Mouse (Mus musculus) induced T-regulatory cell, adult 2 months (primary cell): ENCODE results near the gene Atrip.

Experiments
- DNase-seq: peaks from one replicate; pipeline ENCODE4 v3.0.0-alpha.2; 2012; ENCODE audit warnings: low read depth

The Atrip gene

DNA sequence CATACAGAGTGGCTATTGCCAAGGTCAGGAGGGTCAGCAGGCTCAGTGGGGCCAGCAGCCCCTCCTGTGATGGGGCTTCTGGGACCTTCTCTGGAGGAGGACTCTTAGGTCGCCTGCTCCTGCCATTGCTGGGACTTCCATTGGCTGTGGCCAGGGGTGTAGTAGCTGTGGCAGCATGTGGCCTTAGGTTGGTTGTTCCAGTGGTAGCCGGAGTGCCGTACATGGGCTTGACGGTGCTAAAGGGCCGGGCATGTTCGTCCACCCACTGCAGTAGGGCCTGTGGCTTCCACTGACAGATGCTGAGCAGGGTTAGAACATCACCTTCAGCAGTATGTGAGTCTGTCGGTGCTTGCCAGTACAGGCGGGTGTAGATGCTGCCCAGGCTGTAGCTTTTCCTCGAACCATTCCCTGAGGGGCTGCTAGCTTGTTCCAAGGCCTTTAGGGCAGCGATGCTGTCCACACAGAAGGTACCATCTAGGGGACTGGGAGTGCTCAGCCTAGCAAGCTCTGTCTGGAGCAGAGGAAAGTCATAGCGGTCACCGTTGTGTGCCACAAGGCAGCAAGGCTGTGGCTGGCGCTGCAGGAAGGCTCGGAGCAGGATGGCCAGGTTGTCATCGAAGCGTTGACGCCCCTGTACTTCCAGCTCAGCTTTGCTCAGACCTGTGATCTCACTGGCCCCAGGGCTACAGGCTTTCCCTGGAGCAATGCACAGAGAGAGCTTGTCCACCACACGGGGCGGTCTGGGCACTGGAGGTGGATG, 15.7 kb downstream of the Atrip start:
- DNase-seq = peak; percentile 75

DNA sequence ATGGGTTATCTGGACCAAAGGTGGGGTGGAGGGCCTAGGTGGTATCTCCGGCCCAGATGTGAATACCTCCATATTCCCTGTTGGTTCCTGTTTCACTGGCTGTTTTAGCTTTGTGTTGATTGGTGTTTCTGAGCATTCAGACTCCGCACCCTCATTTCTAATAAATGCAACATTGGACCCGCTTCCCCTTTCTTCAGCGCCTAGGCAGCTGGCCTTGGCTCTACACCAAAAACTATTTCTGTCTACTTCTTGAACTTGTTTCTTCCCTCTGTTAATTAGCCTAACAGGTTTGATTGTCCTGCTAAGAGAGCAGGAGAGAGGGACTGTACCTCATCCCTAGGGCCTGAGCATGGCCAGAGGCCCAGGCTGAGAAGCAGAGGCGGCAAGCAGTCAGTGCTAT, 16.4 kb downstream of the Atrip start:
- no peak for DNase-seq

DNA sequence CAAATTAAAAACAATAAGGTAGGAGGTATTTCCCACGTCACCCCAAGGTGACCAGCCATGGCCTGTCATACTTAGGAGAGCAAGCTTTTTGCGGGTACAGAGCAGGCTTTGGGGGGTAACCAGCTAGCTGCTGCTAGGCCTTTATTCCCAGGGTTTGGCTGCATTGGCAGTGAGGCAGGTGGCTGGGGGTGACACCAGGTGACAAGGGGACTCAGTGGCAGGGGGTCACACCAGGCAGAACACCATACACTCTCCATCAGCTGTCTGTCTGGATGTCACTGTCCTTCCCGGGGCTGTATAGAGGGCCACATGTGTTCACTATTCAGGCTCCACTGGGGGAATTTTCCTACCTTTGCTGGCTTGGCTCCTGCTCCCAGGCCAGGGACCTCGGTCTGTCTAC, 17.0 kb downstream of the Atrip start:
- DNase-seq = no peak

- DNase-seq = no peak
Observed at GRCm38 (mm10) chr9:109056081-109056690, 17.7 kb downstream of the Atrip start.

DNA sequence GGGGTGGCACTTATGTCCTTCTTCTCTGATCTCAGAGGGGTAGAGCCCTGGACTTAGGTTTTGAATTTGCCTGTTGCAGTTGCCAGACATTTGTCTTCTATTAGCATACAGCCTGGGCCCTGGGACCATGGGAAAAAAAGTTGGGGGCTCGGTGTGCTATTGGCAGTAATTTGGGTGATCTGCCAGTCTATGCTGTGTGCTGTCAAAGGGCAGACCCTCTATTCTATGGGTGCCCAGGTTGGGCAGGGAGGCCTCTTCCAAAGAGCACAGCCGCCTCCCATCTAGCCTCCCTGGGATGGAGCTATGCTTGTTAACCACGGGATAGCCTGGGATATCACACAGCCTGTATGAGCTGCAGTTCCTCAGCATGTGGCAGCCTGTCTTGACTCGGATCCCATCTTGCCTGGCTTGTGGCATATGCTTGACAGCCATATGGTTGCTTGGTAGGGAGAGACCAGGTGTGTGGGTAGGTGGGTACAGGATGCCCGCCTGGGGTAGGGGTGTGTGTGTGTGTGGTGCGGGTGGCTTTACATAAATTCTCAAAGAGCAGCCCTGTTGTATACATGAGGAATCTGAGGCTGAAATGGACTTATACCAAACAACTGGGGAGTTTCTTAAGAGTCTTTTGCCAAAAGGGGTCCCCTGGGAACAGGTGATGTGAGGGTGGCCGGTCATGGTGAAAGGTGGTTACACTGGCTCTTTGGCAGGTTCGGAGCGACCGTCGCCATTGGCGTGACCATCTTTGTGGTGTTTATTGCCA, 18.5 kb downstream of the Atrip start:
- DNase-seq = peak; percentile 58

- peak; percentile 95 for DNase-seq
Observed at GRCm38 (mm10) chr9:109054712-109055111, 19.2 kb downstream of the Atrip start.

GRCm38 (mm10) chr9:109053851-109054250, 20.1 kb downstream of the Atrip start:
- peak; percentile 67 for DNase-seq

GRCm38 (mm10) chr9:109053366-109053765, 20.6 kb downstream of the Atrip start:
- DNase-seq = no peak

DNA sequence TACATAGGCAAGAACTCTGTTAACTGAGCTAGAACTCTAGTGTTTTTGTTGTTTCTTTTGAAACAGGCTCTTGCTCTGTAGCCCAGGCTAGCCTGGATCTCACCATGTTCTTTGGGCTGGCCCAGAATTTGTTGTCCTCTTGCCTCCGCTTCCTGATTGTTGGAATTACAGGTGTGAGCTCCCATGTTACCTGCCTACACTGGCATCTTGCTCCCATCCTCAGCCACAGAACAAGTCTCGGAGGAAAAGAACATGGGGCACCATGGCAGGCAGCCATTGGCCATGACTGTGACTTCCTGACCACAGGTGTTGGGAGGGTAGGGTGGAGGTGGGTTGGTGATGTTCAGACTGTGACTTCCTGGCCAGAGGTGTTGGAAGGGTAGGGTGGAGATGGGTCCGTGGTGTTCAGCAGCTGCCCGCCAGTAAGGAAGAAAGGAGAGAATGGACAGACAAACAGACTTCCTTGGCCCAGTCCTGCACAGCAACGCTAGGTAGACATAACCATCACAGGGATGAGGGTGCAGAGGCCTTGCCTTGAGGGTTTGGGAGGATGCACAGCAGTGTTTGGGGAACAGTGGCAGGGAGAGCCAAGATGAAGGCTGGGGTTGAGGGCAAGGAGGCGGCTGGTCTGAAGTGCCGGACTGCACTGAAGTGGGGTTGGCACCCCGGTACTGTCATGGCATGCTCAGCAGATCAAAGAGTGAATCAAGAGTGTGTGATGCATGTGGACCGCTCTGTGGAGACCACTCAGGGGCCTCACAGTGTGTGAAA, 21.2 kb downstream of the Atrip start:
- DNase-seq = peak; percentile 90

- peak; percentile 95 for DNase-seq
Observed at GRCm38 (mm10) chr9:109051651-109052489, 22.1 kb downstream of the Atrip start.

GRCm38 (mm10) chr9:109051011-109051501, 22.9 kb downstream of the Atrip start:
- peak; percentile 96 for DNase-seq

- no peak for DNase-seq
Observed at GRCm38 (mm10) chr9:109050674-109050997, 23.3 kb downstream of the Atrip start.

DNA sequence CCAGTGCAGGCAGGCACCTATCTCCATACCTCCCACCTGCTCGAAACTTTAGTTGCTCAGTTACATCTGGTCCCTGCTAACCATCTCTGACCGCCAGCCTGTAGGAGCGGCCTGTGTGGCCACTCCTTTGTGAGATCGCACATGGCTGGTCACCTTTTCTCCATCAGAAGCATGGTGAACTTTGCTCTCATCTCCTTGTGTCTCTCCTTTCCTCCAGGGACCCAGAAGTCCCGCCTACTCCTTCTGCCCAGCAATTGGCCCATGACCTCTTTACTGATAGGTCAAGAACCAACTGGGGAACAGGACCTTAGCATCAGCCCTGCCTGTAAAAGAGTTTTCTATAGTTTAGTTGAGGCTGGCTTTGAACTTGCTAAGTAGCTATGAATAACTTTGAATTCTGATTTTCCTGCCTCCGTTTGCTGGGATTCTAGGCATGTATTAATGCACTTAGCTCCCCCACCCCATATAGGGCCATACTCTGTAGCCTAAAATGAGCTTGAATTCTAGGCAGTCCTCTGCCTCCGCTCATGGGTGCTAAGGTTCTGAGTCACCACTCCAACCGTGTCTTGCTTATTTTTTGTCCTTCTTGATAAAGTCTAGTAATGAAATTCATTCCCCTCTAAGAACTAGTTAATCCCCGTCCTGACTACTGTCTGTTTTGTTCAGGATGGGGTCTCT, 23.8 kb downstream of the Atrip start:
- DNase-seq = peak; percentile 88

DNA sequence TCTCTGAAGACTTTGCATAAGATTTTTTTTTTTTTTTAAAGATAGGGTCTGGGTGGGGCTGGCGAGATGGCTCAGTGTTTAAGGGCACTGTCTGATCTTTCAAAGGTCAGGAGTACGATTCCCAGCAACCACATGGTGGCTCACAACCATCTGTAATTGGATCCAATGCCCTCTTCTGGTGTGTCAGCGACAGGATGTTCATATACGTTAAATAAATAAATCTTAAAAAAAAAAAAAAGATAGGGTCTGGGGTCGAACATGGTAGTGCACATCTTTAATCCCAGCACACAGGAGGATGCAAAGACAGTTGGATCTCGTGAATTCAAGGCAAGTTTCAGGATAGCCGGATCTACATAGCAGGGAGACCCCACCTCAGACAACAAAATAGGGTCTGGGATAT, 24.6 kb downstream of the Atrip start:
- DNase-seq = peak; percentile 45

GRCm38 (mm10) chr9:109046306-109046705, 27.6 kb downstream of the Atrip start:
- peak; percentile 93 for DNase-seq

DNA sequence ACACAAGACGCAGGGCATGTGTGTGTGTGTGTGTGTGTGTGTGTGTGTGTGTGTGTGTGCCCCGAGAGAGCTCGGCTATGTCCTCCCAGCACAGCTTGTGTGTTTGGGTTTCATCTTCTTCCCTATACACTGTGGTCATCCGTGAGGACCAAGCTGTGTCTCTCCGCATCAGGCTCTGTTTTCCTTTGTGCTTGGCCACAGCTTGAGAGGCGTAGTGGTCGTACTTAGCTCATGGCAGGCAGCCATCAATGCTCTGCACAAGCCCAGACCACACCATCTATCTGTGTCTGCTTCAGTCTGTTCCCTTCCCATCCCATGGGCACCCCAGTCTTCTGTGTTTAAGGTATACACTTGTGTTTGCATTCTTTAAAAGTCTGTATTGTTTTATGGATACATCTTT, 32.6 kb downstream of the Atrip start:
- no peak for DNase-seq

- DNase-seq = no peak
Observed at GRCm38 (mm10) chr9:109040906-109041305, 33.0 kb downstream of the Atrip start.

- no peak for DNase-seq
Observed at GRCm38 (mm10) chr9:109040216-109040615, 33.7 kb downstream of the Atrip start.

GRCm38 (mm10) chr9:109039681-109040080, 34.2 kb downstream of the Atrip start:
- DNase-seq = no peak

- no peak for DNase-seq
Observed at GRCm38 (mm10) chr9:109038901-109039364, 35.0 kb downstream of the Atrip start.
